In the genomic region with DNA sequence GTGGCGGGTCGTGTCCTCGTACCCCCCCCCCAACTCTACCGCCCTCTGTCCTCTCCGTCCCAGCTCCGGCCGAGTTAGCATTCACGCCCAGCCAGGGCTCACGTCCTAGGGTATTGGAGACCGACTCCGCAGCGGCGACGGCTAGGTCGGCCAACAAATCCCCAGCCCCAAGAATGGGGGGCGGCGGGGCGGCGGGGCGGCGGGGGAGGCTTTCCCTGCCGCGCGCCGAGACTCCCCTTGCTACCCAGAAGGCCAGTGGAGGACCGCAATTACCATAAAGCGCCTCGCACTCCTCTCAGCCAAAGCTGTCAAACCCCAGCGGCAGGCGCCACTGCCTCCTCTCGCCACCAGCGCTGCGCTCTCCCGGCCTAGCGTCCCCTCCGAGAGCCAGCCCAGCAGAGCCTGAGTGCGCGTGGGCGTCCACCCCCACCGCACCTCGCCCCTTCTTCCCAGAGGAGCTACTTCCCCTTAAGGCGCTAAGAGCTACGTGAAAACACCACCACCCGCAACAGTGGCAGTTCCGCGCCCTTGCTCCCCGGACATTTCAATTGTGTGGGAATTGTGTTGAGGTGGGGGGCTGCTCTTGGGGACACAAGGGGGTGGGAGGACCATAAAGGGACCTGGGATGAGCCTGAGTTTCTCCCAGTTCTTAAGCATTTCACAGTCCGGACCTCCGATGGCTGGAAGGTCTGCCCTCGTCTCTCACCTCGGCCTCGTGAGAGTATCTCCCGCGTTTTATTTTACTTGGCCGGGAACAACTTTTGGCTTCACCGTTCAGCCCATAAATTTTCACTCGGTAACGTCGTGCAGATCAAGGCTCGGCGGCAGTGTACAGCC, we compare ENCODE assay signal across 8 mouse cellular contexts.
DNase-seq lines count a peak whose midpoint lies in the region; ATAC-seq lines count a peak whose summit lies in the region.

No protein-coding gene starts in this region.

- H3K4me2 ChIP-seq in kidney, embryonic 14.5 days (replicated peaks; ENCODE audit: low read depth, low read length): peak overlapping the region; percentile 68

- peaks cover 60% of the 10 kb centered on the region; the same call in 1 of the 2 replicates for H3K27me3 ChIP-seq in kidney, embryonic 14.5 days (ENCODE audit: control insufficient read depth, insufficient read depth, low read length)

- peak overlapping the region; percentile 16; the same call in 1 of the 2 replicates for H3K27ac ChIP-seq in brown adipose tissue, adult 24 weeks (replicated peaks; ENCODE audit: low read depth, low read length)
- H3K27ac ChIP-seq in kidney, embryonic 14.5 days (ENCODE audit: low read depth, low read length): peak overlapping the region; percentile 55; the same call in 1 of the 2 replicates

- peak; percentile 17 to 53 for DNase-seq in left cerebral cortex, adult 18-20 months (ENCODE audit: low spot score in 2 of 2)
- no peak for DNase-seq in left cerebral cortex, adult 11 months (ENCODE audit: low spot score)
- peak; percentile 30 for DNase-seq in gastrocnemius, postnatal 25 days
- peak; percentile 47 for DNase-seq in lung, postnatal 14 days
- DNase-seq in right cerebral cortex, postnatal 14 days: peak; percentile 44
- no peak for DNase-seq in frontal cortex, postnatal 14 days (ENCODE audit: low spot score in 2 of 2)

- no peaks in the 10 kb centered on the region for H3K36me3 ChIP-seq in kidney, embryonic 14.5 days (ENCODE audit: control insufficient read depth, insufficient read depth, low read length)

- no peaks in the 10 kb centered on the region for H3K9me3 ChIP-seq in kidney, embryonic 14.5 days (ENCODE audit: control insufficient read depth, low read length)

- H3K9ac ChIP-seq in kidney, embryonic 14.5 days (ENCODE audit: low read depth, low read length): peak overlapping the region; percentile 78

- WGBS in kidney, embryonic 14.5 days: 6% methylated on average over 55 of the region's 61 CpGs

- ATAC-seq in kidney, embryonic 14.5 days (ENCODE audit: low FRiP score, low TSS enrichment): peak; percentile 15; the same call in 1 of the 2 replicates

- H3K4me1 ChIP-seq in brown adipose tissue, adult 24 weeks (ENCODE audit: control insufficient read depth, insufficient read depth, insufficient read length, low read length): peaks cover 4% of the 10 kb centered on the region; the same call in 1 of the 2 replicates
- H3K4me1 ChIP-seq in kidney, embryonic 14.5 days (ENCODE audit: control insufficient read depth, insufficient read depth, low read length): peaks cover 12% of the 10 kb centered on the region

- peak overlapping the region; percentile 62 for H3K4me3 ChIP-seq in brown adipose tissue, adult 24 weeks (ENCODE audit: insufficient read depth, low read depth, low read length)
- peak overlapping the region; percentile 66 for H3K4me3 ChIP-seq in kidney, embryonic 14.5 days (ENCODE audit: low read length)

Comparison
In these comparisons a context has a peak if more than half of its experiments do, and no peak if none do; other contexts are left out.
1. DNase-seq: peak in left cerebral cortex, adult 18-20 months (2 of 2), gastrocnemius, postnatal 25 days (single experiment), lung, postnatal 14 days (single experiment) and right cerebral cortex, postnatal 14 days (single experiment); none in left cerebral cortex, adult 11 months (single experiment) and frontal cortex, postnatal 14 days (0 of 2).